Mouse (Mus musculus): ENCODE data around the gene 1700029I15Rik. TPM values are rescaled to one million over a fixed set of nuclear protein-coding genes. Genes with fewer than 3 reads are reported as not detected.

The 1700029I15Rik gene
- polyA plus RNA-seq, 1 experiment from 2014 or later = 0.62 TPM

- H3K27me3 ChIP-seq (replicated peaks) = 0 out of 2 replicates have a peak, but pooled peaks cover 13% of the 10 kb centered on the region
- H3K36me3 ChIP-seq = peaks cover 61% of the 10 kb centered on the region
- H3K9me3 ChIP-seq = no peaks in the 10 kb centered on the region
- 87% methylated on average over 6 of the region's 6 CpGs for WGBS
- H3K9ac ChIP-seq = no peak overlapping the region
- H3K4me1 ChIP-seq = peaks cover 13% of the 10 kb centered on the region
- no peak overlapping the region for H3K4me2 ChIP-seq
- H3K4me3 ChIP-seq = no peak overlapping the region
- H3K27ac ChIP-seq (replicated peaks) = no peak overlapping the region
- ATAC-seq (ENCODE audit: extremely low read depth, insufficient number of reproducible peaks, low FRiP score, low TSS enrichment) = no peak
Measured at GRCm38 (mm10) chr2:92362571-92363228, 19.6 kb upstream of the 1700029I15Rik start.

- H3K4me3 ChIP-seq = no peak overlapping the region
- H3K36me3 ChIP-seq = peaks cover 48% of the 10 kb centered on the region
- 79% methylated on average over 4 of the region's 4 CpGs for WGBS
Measured at GRCm38 (mm10) chr2:92364086-92364485, 18.3 kb upstream of the 1700029I15Rik start.

DNA sequence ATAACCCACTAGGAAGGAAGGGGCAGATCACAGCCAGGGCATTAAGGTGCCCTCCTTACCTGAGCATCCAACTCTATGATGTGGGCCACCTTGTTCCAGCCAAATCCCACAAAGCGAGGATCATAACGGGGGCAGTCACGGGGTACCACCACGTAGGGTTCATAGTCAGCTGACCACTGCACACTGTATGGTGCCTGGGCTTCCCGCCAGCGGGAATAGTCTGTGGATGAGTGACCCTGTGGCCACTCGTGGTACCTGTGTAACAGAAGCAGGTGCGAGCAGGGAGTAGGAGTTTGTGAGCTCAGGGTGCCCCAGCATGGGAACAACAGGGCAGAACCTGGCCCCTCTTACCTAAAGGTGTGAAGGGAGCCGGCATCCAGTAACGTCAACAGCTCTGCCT lies 16.8 kb upstream of the 1700029I15Rik start:
- H3K4me2 ChIP-seq = no peak overlapping the region
- no peaks in the 10 kb centered on the region for H3K9me3 ChIP-seq
- H3K4me1 ChIP-seq = peaks cover 8% of the 10 kb centered on the region
- no peak overlapping the region for H3K27ac ChIP-seq (replicated peaks)
- H3K27me3 ChIP-seq (replicated peaks) = peaks cover 41% of the 10 kb centered on the region
- peaks cover 33% of the 10 kb centered on the region for H3K36me3 ChIP-seq
- no peak for ATAC-seq (ENCODE audit: extremely low read depth, insufficient number of reproducible peaks, low FRiP score, low TSS enrichment)
- no peak overlapping the region for H3K9ac ChIP-seq
- H3K4me3 ChIP-seq = no peak overlapping the region
- 86% methylated on average over 10 of the region's 10 CpGs for WGBS

More at GRCm38 (mm10) chr2:92364086-92364485, 18.3 kb upstream of the 1700029I15Rik start:
- Histone ChIP-seq H3K27me3 (replicated peaks) (peaks cover 26% of the 10 kb centered on the region), H3K27ac (replicated peaks) (no peak overlapping the region), H3K9me3 (no peaks in the 10 kb centered on the region), H3K4me2 (no peak overlapping the region), H3K4me1 (peaks cover 9% of the 10 kb centered on the region), H3K9ac (no peak overlapping the region)
- ATAC-seq (ENCODE audit: extremely low read depth, insufficient number of reproducible peaks, low FRiP score, low TSS enrichment) = no peak

GRCm38 (mm10) chr2:92367383-92368029 lies 14.8 kb upstream of the 1700029I15Rik start:
- Histone ChIP-seq H3K27me3 (replicated peaks) (peaks cover 61% of the 10 kb centered on the region), H3K9me3 (no peaks in the 10 kb centered on the region), H3K4me1 (peaks cover 24% of the 10 kb centered on the region), H3K36me3 (peaks cover 23% of the 10 kb centered on the region), H3K27ac (replicated peaks) (no peak overlapping the region), H3K9ac (no peak overlapping the region), H3K4me3 (no peak overlapping the region), H3K4me2 (no peak overlapping the region)
- 21% methylated on average over 20 of the region's 20 CpGs for WGBS
- no peak for ATAC-seq (ENCODE audit: extremely low read depth, insufficient number of reproducible peaks, low FRiP score, low TSS enrichment)

GRCm38 (mm10) chr2:92370375-92370774 lies 12.0 kb upstream of the 1700029I15Rik start:
- H3K4me2 ChIP-seq = peak overlapping the region; percentile 76
- H3K27ac ChIP-seq (replicated peaks) = no peak overlapping the region
- no peaks in the 10 kb centered on the region for H3K9me3 ChIP-seq
- peaks cover 33% of the 10 kb centered on the region for H3K4me1 ChIP-seq
- 0 out of 2 replicates have a peak, but pooled peaks cover 2% of the 10 kb centered on the region for H3K36me3 ChIP-seq
- no peak for ATAC-seq (ENCODE audit: extremely low read depth, insufficient number of reproducible peaks, low FRiP score, low TSS enrichment)
- peaks cover 75% of the 10 kb centered on the region for H3K27me3 ChIP-seq (replicated peaks)
- H3K4me3 ChIP-seq = peak overlapping the region; percentile 53
- peak overlapping the region; percentile 74 for H3K9ac ChIP-seq
- 13% methylated on average over 19 of the region's 19 CpGs for WGBS

GRCm38 (mm10) chr2:92370821-92371805 lies 11.2 kb upstream of the 1700029I15Rik start:
- H3K27ac ChIP-seq (replicated peaks) = no peak overlapping the region
- 4% methylated on average over 45 of the region's 45 CpGs for WGBS
- H3K4me3 ChIP-seq = peak overlapping the region; percentile 53
- H3K9ac ChIP-seq = peak overlapping the region; percentile 74
- no peaks in the 10 kb centered on the region for H3K36me3 ChIP-seq
- peaks cover 38% of the 10 kb centered on the region for H3K4me1 ChIP-seq
- no peaks in the 10 kb centered on the region for H3K9me3 ChIP-seq
- peak overlapping the region; percentile 76 for H3K4me2 ChIP-seq
- H3K27me3 ChIP-seq (replicated peaks) = peaks cover 71% of the 10 kb centered on the region
- no peak for ATAC-seq (ENCODE audit: extremely low read depth, insufficient number of reproducible peaks, low FRiP score, low TSS enrichment)

- WGBS = 31% methylated on average over 10 of the region's 10 CpGs
- H3K4me2 ChIP-seq = peak overlapping the region; percentile 76; the same call in 1 of the 2 replicates
- H3K27ac ChIP-seq (replicated peaks) = no peak overlapping the region
Measured at GRCm38 (mm10) chr2:92371971-92372690, 10.2 kb upstream of the 1700029I15Rik start.

GRCm38 (mm10) chr2:92372767-92373436 lies 9.4 kb upstream of the 1700029I15Rik start:
- Histone ChIP-seq H3K27me3 (replicated peaks) (peaks cover 60% of the 10 kb centered on the region), H3K4me2 (no peak overlapping the region), H3K36me3 (peaks cover 10% of the 10 kb centered on the region), H3K27ac (replicated peaks) (no peak overlapping the region), H3K4me1 (peaks cover 40% of the 10 kb centered on the region), H3K9me3 (no peaks in the 10 kb centered on the region), H3K4me3 (no peak overlapping the region), H3K9ac (no peak overlapping the region)
- no peak for ATAC-seq (ENCODE audit: extremely low read depth, insufficient number of reproducible peaks, low FRiP score, low TSS enrichment)
- WGBS = 57% methylated on average over 9 of the region's 9 CpGs

More at GRCm38 (mm10) chr2:92371971-92372690, 10.2 kb upstream of the 1700029I15Rik start:
- peaks cover 3% of the 10 kb centered on the region for H3K36me3 ChIP-seq
- no peaks in the 10 kb centered on the region for H3K9me3 ChIP-seq
- peaks cover 68% of the 10 kb centered on the region for H3K27me3 ChIP-seq (replicated peaks)
- no peak for ATAC-seq (ENCODE audit: extremely low read depth, insufficient number of reproducible peaks, low FRiP score, low TSS enrichment)
- H3K4me3 ChIP-seq = no peak overlapping the region
- H3K4me1 ChIP-seq = peaks cover 43% of the 10 kb centered on the region
- no peak overlapping the region for H3K9ac ChIP-seq

- peaks cover 15% of the 10 kb centered on the region for H3K36me3 ChIP-seq
- H3K27me3 ChIP-seq (replicated peaks) = peaks cover 55% of the 10 kb centered on the region
- H3K27ac ChIP-seq (replicated peaks) = no peak overlapping the region
- 0 out of 2 replicates have a peak overlapping the region, but pooled peaks have one; percentile 86 for H3K4me2 ChIP-seq
- H3K4me1 ChIP-seq = peaks cover 40% of the 10 kb centered on the region
- WGBS = 78% methylated on average over 11 of the region's 11 CpGs
- no peak overlapping the region for H3K4me3 ChIP-seq
- no peaks in the 10 kb centered on the region for H3K9me3 ChIP-seq
- no peak for ATAC-seq (ENCODE audit: extremely low read depth, insufficient number of reproducible peaks, low FRiP score, low TSS enrichment)
- H3K9ac ChIP-seq = no peak overlapping the region
Measured at GRCm38 (mm10) chr2:92373437-92373813, 8.9 kb upstream of the 1700029I15Rik start.

DNA sequence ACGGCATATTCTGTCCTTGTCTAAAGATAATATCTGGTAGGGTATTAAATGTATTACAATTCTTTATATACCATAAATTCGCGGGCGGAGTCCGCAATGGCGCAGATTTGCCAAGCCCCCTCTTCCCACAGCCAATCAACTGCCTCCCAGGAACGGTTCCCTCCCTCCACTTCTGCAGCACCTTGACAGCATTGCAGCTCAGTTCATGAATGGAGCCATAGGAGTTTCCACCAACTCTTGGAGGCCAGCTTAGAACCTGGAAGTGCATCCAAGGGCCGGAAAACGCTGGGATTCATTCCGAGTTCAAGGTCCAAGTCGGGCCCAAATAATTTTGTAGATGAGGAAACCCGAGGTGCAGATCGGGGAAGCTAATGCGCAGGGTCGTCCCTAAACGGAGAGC lies 7.8 kb upstream of the 1700029I15Rik start, which contains the start of the genes Pex16 and Large2:
Pex16 (plus strand) TSS at position 163 of the 400 bp plus-strand sequence.
Large2 (minus strand) TSS at position 356 of the 400 bp plus-strand sequence.
- no peaks in the 10 kb centered on the region for H3K9me3 ChIP-seq
- peak within 1 kb of the TSS; percentile 78 for H3K27ac ChIP-seq (replicated peaks)
- peaks cover 44% of the 10 kb centered on the region for H3K27me3 ChIP-seq (replicated peaks)
- H3K4me3 ChIP-seq = peak within 1 kb of the TSS; percentile 75
- WGBS = 3% methylated on average over 16 of the region's 16 CpGs
- peak within 1 kb of the TSS; percentile 86 for H3K4me2 ChIP-seq
- H3K9ac ChIP-seq = peak within 1 kb of the TSS; percentile 88
- H3K36me3 ChIP-seq = peaks cover 26% of the 10 kb centered on the region
- peaks cover 40% of the 10 kb centered on the region for H3K4me1 ChIP-seq
- no peak for ATAC-seq (ENCODE audit: extremely low read depth, insufficient number of reproducible peaks, low FRiP score, low TSS enrichment)
